Mouse (Mus musculus): ENCODE data around the gene Ktn1. TPM values are rescaled to one million over a fixed set of nuclear protein-coding genes. Genes with fewer than 3 reads are reported as not detected.

Gene Ktn1
- 73.1 and 98.3 TPM in 2 replicates for polyA plus RNA-seq (2014; fragmentation: Nextera tagmentation; extraction: Ambion mirVana)

GRCm38 (mm10) chr14:47648218-47648617, at the start of gene Ktn1:
Gene Ktn1 (plus strand): TSS chr14:47648448.
- H3K9ac ChIP-seq (ENCODE audit: low read depth, low read length) = peak within 1 kb of the TSS; percentile 85
- no peaks in the 10 kb centered on the region for H3K9me3 ChIP-seq (ENCODE audit: control insufficient read depth, low read length)
- H3K4me1 ChIP-seq (ENCODE audit: control insufficient read depth, insufficient read depth, low read length) = peaks cover 9% of the 10 kb centered on the region; the same call in 1 of the 2 replicates
- no peak for ATAC-seq (ENCODE audit: low FRiP score, low TSS enrichment)
- H3K4me2 ChIP-seq (replicated peaks; ENCODE audit: low read depth, low read length) = peak within 1 kb of the TSS; percentile 69
- peak within 1 kb of the TSS; percentile 68 for H3K4me3 ChIP-seq (ENCODE audit: low read length)
- no peaks in the 10 kb centered on the region for H3K36me3 ChIP-seq (ENCODE audit: control insufficient read depth, insufficient read depth, low read length)
- H3K27ac ChIP-seq (ENCODE audit: low read depth, low read length) = peak within 1 kb of the TSS; percentile 89
- WGBS = 49% methylated on average over 5 of the region's 5 CpGs
- no peaks in the 10 kb centered on the region for H3K27me3 ChIP-seq (ENCODE audit: control insufficient read depth, insufficient read depth, low read length)

GRCm38 (mm10) chr14:47613254-47613653, 35.0 kb upstream of the Ktn1 start:
- 57% methylated on average over 7 of the region's 7 CpGs for WGBS
- H3K27me3 ChIP-seq (ENCODE audit: control insufficient read depth, insufficient read depth, low read length) = no peaks in the 10 kb centered on the region
- no peak overlapping the region for H3K4me2 ChIP-seq (replicated peaks; ENCODE audit: low read depth, low read length)
- no peaks in the 10 kb centered on the region for H3K9me3 ChIP-seq (ENCODE audit: control insufficient read depth, low read length)
- ATAC-seq (ENCODE audit: low FRiP score, low TSS enrichment) = no peak
- H3K4me3 ChIP-seq (ENCODE audit: low read length) = no peak overlapping the region
- H3K4me1 ChIP-seq (ENCODE audit: control insufficient read depth, insufficient read depth, low read length) = no peaks in the 10 kb centered on the region
- no peak overlapping the region for H3K27ac ChIP-seq (ENCODE audit: low read depth, low read length)
- H3K36me3 ChIP-seq (ENCODE audit: control insufficient read depth, insufficient read depth, low read length) = no peaks in the 10 kb centered on the region
- H3K9ac ChIP-seq (ENCODE audit: low read depth, low read length) = no peak overlapping the region

GRCm38 (mm10) chr14:47618891-47619290, 29.4 kb upstream of the Ktn1 start:
- Histone ChIP-seq H3K27ac (ENCODE audit: low read depth, low read length) (no peak overlapping the region), H3K4me2 (replicated peaks; ENCODE audit: low read depth, low read length) (no peak overlapping the region), H3K4me3 (ENCODE audit: low read length) (no peak overlapping the region), H3K9ac (ENCODE audit: low read depth, low read length) (no peak overlapping the region), H3K9me3 (ENCODE audit: control insufficient read depth, low read length) (no peaks in the 10 kb centered on the region), H3K4me1 (ENCODE audit: control insufficient read depth, insufficient read depth, low read length) (no peaks in the 10 kb centered on the region), H3K27me3 (ENCODE audit: control insufficient read depth, insufficient read depth, low read length) (no peaks in the 10 kb centered on the region), H3K36me3 (ENCODE audit: control insufficient read depth, insufficient read depth, low read length) (no peaks in the 10 kb centered on the region)
- ATAC-seq (ENCODE audit: low FRiP score, low TSS enrichment) = no peak
- 64% methylated on average over 5 of the region's 5 CpGs for WGBS

- Histone ChIP-seq H3K36me3 (ENCODE audit: control insufficient read depth, insufficient read depth, low read length) (no peaks in the 10 kb centered on the region), H3K4me1 (ENCODE audit: control insufficient read depth, insufficient read depth, low read length) (no peaks in the 10 kb centered on the region), H3K4me2 (replicated peaks; ENCODE audit: low read depth, low read length) (no peak overlapping the region), H3K4me3 (ENCODE audit: low read length) (no peak overlapping the region), H3K9ac (ENCODE audit: low read depth, low read length) (no peak overlapping the region), H3K27me3 (ENCODE audit: control insufficient read depth, insufficient read depth, low read length) (no peaks in the 10 kb centered on the region), H3K9me3 (ENCODE audit: control insufficient read depth, low read length) (no peaks in the 10 kb centered on the region), H3K27ac (ENCODE audit: low read depth, low read length) (no peak overlapping the region)
- 79% methylated on average over 5 of the region's 5 CpGs for WGBS
- no peak for ATAC-seq (ENCODE audit: low FRiP score, low TSS enrichment)
Measured at GRCm38 (mm10) chr14:47621901-47622300, 26.3 kb upstream of the Ktn1 start.

GRCm38 (mm10) chr14:47624837-47625236, 23.4 kb upstream of the Ktn1 start:
- Histone ChIP-seq H3K4me3 (ENCODE audit: low read length) (no peak overlapping the region), H3K27ac (ENCODE audit: low read depth, low read length) (no peak overlapping the region), H3K36me3 (ENCODE audit: control insufficient read depth, insufficient read depth, low read length) (no peaks in the 10 kb centered on the region), H3K9ac (ENCODE audit: low read depth, low read length) (no peak overlapping the region), H3K4me2 (replicated peaks; ENCODE audit: low read depth, low read length) (no peak overlapping the region; the same call in 1 of the 2 replicates), H3K4me1 (ENCODE audit: control insufficient read depth, insufficient read depth, low read length) (no peaks in the 10 kb centered on the region), H3K27me3 (ENCODE audit: control insufficient read depth, insufficient read depth, low read length) (no peaks in the 10 kb centered on the region), H3K9me3 (ENCODE audit: control insufficient read depth, low read length) (no peaks in the 10 kb centered on the region)
- ATAC-seq (ENCODE audit: low FRiP score, low TSS enrichment) = no peak
- 61% methylated on average over 3 of the region's 3 CpGs for WGBS

GRCm38 (mm10) chr14:47626143-47626542, 22.1 kb upstream of the Ktn1 start:
- no peaks in the 10 kb centered on the region for H3K27me3 ChIP-seq (ENCODE audit: control insufficient read depth, insufficient read depth, low read length)
- H3K4me3 ChIP-seq (ENCODE audit: low read length) = no peak overlapping the region
- no peaks in the 10 kb centered on the region for H3K9me3 ChIP-seq (ENCODE audit: control insufficient read depth, low read length)
- H3K4me1 ChIP-seq (ENCODE audit: control insufficient read depth, insufficient read depth, low read length) = no peaks in the 10 kb centered on the region
- ATAC-seq (ENCODE audit: low FRiP score, low TSS enrichment) = no peak
- H3K36me3 ChIP-seq (ENCODE audit: control insufficient read depth, insufficient read depth, low read length) = no peaks in the 10 kb centered on the region
- no peak overlapping the region for H3K27ac ChIP-seq (ENCODE audit: low read depth, low read length)
- no peak overlapping the region for H3K4me2 ChIP-seq (replicated peaks; ENCODE audit: low read depth, low read length)
- WGBS = 81% methylated on average over 4 of the region's 4 CpGs
- no peak overlapping the region for H3K9ac ChIP-seq (ENCODE audit: low read depth, low read length)

- H3K9ac ChIP-seq (ENCODE audit: low read depth, low read length) = no peak overlapping the region
- WGBS = 76% methylated on average over 2 of the region's 2 CpGs
- H3K4me2 ChIP-seq (replicated peaks; ENCODE audit: low read depth, low read length) = no peak overlapping the region
- no peaks in the 10 kb centered on the region for H3K4me1 ChIP-seq (ENCODE audit: control insufficient read depth, insufficient read depth, low read length)
- H3K36me3 ChIP-seq (ENCODE audit: control insufficient read depth, insufficient read depth, low read length) = no peaks in the 10 kb centered on the region
- H3K9me3 ChIP-seq (ENCODE audit: control insufficient read depth, low read length) = no peaks in the 10 kb centered on the region
- no peak overlapping the region for H3K27ac ChIP-seq (ENCODE audit: low read depth, low read length)
- H3K4me3 ChIP-seq (ENCODE audit: low read length) = no peak overlapping the region
- no peak for ATAC-seq (ENCODE audit: low FRiP score, low TSS enrichment)
- no peaks in the 10 kb centered on the region for H3K27me3 ChIP-seq (ENCODE audit: control insufficient read depth, insufficient read depth, low read length)
Measured at GRCm38 (mm10) chr14:47626812-47627211, 21.4 kb upstream of the Ktn1 start.

GRCm38 (mm10) chr14:47627360-47627759, 20.9 kb upstream of the Ktn1 start:
- H3K27ac ChIP-seq (ENCODE audit: low read depth, low read length) = no peak overlapping the region
- WGBS = 91% methylated on average over 5 of the region's 5 CpGs
- no peak overlapping the region for H3K9ac ChIP-seq (ENCODE audit: low read depth, low read length)
- H3K27me3 ChIP-seq (ENCODE audit: control insufficient read depth, insufficient read depth, low read length) = no peaks in the 10 kb centered on the region
- no peaks in the 10 kb centered on the region for H3K9me3 ChIP-seq (ENCODE audit: control insufficient read depth, low read length)
- no peak for ATAC-seq (ENCODE audit: low FRiP score, low TSS enrichment)
- no peaks in the 10 kb centered on the region for H3K4me1 ChIP-seq (ENCODE audit: control insufficient read depth, insufficient read depth, low read length)
- no peak overlapping the region for H3K4me3 ChIP-seq (ENCODE audit: low read length)
- no peak overlapping the region for H3K4me2 ChIP-seq (replicated peaks; ENCODE audit: low read depth, low read length)
- H3K36me3 ChIP-seq (ENCODE audit: control insufficient read depth, insufficient read depth, low read length) = no peaks in the 10 kb centered on the region

- no peak overlapping the region for H3K27ac ChIP-seq (ENCODE audit: low read depth, low read length)
- H3K9ac ChIP-seq (ENCODE audit: low read depth, low read length) = no peak overlapping the region
- H3K9me3 ChIP-seq (ENCODE audit: control insufficient read depth, low read length) = no peaks in the 10 kb centered on the region
- H3K4me3 ChIP-seq (ENCODE audit: low read length) = no peak overlapping the region
- ATAC-seq (ENCODE audit: low FRiP score, low TSS enrichment) = no peak
- 77% methylated on average over 1 of the region's 1 CpGs for WGBS
- no peaks in the 10 kb centered on the region for H3K36me3 ChIP-seq (ENCODE audit: control insufficient read depth, insufficient read depth, low read length)
- H3K4me2 ChIP-seq (replicated peaks; ENCODE audit: low read depth, low read length) = no peak overlapping the region
- H3K4me1 ChIP-seq (ENCODE audit: control insufficient read depth, insufficient read depth, low read length) = peaks cover 13% of the 10 kb centered on the region
- no peaks in the 10 kb centered on the region for H3K27me3 ChIP-seq (ENCODE audit: control insufficient read depth, insufficient read depth, low read length)
Measured at GRCm38 (mm10) chr14:47632419-47632818, 15.8 kb upstream of the Ktn1 start.

Measured in kidney, embryonic 14.5 days (tissue).